Mouse (Mus musculus) ES-E14 (cell line): ENCODE data around the gene Aacs. TPM values are rescaled to one million over a fixed set of nuclear protein-coding genes. Genes with fewer than 3 reads are reported as not detected.

ENCODE experiments used
- DNase-seq: peaks from one replicate; pipeline ENCODE4 v3.0.0-alpha.2; 2013; ENCODE audit warnings: low read depth, low spot score
- H3K27ac ChIP-seq: 2 replicates; pipeline ENCODE4 v1.5.1; 2012; ENCODE audit warnings: low read depth, mild to moderate bottlenecking, low read length, moderate library complexity, mixed read lengths; ENCODE audit not compliant: poor library complexity, insufficient read depth, severe bottlenecking
- H3K36me3 ChIP-seq: 2 replicates; pipeline ENCODE4 v1.6.1; 2012; ENCODE audit warnings: mild to moderate bottlenecking, low read length, moderate library complexity, mixed read lengths; ENCODE audit not compliant: control insufficient read depth, poor library complexity, insufficient read depth, severe bottlenecking
- H3K4me1 ChIP-seq, 2 experiments: fragments of 150-350 bp in 1 of 2; sonication (generic) in 1 of 2; 2 replicates each; pipeline ENCODE4 v1.6.1; 2012; ENCODE audit warnings: low read length in 2 of 2, mild to moderate bottlenecking in 1 of 2, mixed read lengths in 1 of 2; ENCODE audit not compliant: control insufficient read depth in 2 of 2, insufficient read depth in 2 of 2, poor library complexity in 1 of 2
- H3K4me3 ChIP-seq, 2 experiments: fragments of 150-350 bp in 1 of 2; sonication (generic) in 1 of 2; 2 replicates each; pipeline ENCODE4 v1.5.1; 2012; ENCODE audit warnings: low read length in 2 of 2, low read depth in 1 of 2, mild to moderate bottlenecking in 1 of 2, mixed read lengths in 1 of 2; ENCODE audit not compliant: insufficient read depth in 1 of 2, poor library complexity in 1 of 2, severe bottlenecking in 1 of 2
- H3K9ac ChIP-seq: 2 replicates; pipeline ENCODE4 v1.6.1; 2012; ENCODE audit warnings: low read depth, mild to moderate bottlenecking, low read length, mixed read lengths; ENCODE audit not compliant: poor library complexity, insufficient read depth, severe bottlenecking
- H3K9me3 ChIP-seq: fragments of 150-350 bp; sonication (generic); 2 replicates; pipeline ENCODE4 v1.6.1; 2012; ENCODE audit warnings: low read depth, mild to moderate bottlenecking, low read length; ENCODE audit not compliant: control insufficient read depth, insufficient read depth
- CHD2 ChIP-seq: IDR thresholded peaks from 2 replicates; pipeline ENCODE4 v1.6.1; 2014; ENCODE audit warnings: mild to moderate bottlenecking, low read depth, low read length, inconsistent platforms
- HCFC1 ChIP-seq: IDR thresholded peaks from 2 replicates; pipeline ENCODE4 v1.6.1; 2012; ENCODE audit warnings: low read length, inconsistent platforms, borderline replicate concordance; ENCODE audit not compliant: insufficient read depth
- MAFK ChIP-seq: IDR thresholded peaks from 2 replicates; pipeline ENCODE4 v1.6.1; 2014; ENCODE audit warnings: mild to moderate bottlenecking, low read depth, low read length, inconsistent platforms; ENCODE audit not compliant: insufficient read depth
- ZC3H11A ChIP-seq: IDR thresholded peaks from 2 replicates; pipeline ENCODE4 v1.6.1; 2012; ENCODE audit warnings: low read depth, mild to moderate bottlenecking, inconsistent platforms, low read length, borderline replicate concordance
- ZNF384 ChIP-seq: IDR thresholded peaks from 2 replicates; pipeline ENCODE4 v1.6.1; 2012; ENCODE audit warnings: low read depth, low read length, inconsistent platforms
- in situ Hi-C, 2 experiments: fragments of 600-800 bp; cut with MboI; formaldehyde crosslinking; loops; one replicate each; pipeline ENCODE4 v1.15.1; 2025; ENCODE audit warnings: low sequenced_read_pairs in 2 of 2, inconsistent platforms in 1 of 2; ENCODE audit not compliant: unreplicated experiment in 2 of 2
- total RNA-seq: library from RNA; depleted of rRNA; stranded (reverse); fragments of 300-350 nt; gene quantifications from 2 replicates; pipeline ENCODE4 v1.2.3, GENCODE M21; 2012

Gene Aacs
- total RNA-seq, 1 experiment, result 20.6 TPM

DNA sequence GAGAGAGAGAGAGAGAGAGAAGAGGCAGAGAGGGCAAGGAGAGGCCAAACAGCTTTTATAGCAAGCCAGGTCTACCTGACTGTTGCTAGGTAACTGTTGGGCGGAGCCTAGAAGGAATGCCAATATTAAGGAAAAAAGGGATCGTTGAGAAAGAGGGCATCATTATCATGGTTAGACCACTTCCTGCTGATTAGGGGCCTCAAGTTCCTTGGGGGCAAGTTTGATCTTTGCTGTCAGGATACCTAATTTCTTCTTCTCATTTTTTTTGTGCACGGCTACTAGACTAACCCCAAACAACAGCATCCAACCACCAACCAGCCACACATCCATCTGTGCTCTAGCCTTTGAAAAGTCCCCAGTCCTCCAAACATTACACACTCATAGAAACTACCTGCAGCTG, 31.7 kb upstream of the Aacs start:
- peaks cover 4 to 9% of the 10 kb centered on the region in 2 experiments for H3K4me1 ChIP-seq
- in situ Hi-C loops, result no loop called here
- peaks cover 4% of the 10 kb centered on the region; the same call in 1 of the 2 replicates for H3K36me3 ChIP-seq

DNA sequence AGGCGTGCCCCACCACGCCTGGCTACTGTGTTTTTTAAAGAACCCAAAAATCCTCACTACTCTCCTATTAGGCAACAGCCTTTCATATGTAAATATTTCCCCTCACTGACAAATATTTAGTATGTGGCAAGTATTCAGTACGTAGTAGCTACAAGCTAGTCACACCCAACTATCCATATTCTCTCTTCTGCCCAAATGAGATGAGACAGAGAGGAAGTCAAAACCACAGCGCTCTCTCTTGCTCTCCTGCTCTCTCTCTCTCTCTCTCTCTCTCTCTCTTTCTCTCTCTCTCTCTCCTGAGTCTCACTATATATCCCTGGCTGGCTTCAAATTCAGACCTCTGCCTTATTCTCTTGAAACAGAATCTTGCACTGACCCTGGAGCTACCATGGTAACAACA, 31.1 kb upstream of the Aacs start:
- peaks cover 5% of the 10 kb centered on the region; the same call in 1 of the 2 replicates for H3K36me3 ChIP-seq
- no peak overlapping the region for H3K27ac ChIP-seq
- no peak overlapping the region for H3K4me3 ChIP-seq
- no peak for DNase-seq
- in situ Hi-C loops, result no loop called here
- TF ChIP-seq CHD2, result no peak
- no peak for TF ChIP-seq HCFC1
- TF ChIP-seq MAFK, result no peak
- TF ChIP-seq ZC3H11A, result no peak
- no peaks in the 10 kb centered on the region for H3K9me3 ChIP-seq
- H3K9ac ChIP-seq, result no peak overlapping the region
- H3K4me1 ChIP-seq, result peaks cover 4 to 12% of the 10 kb centered on the region in 2 experiments

More for the DNA sequence above, 31.7 kb upstream of the Aacs start:
- Histone ChIP-seq H3K9me3 (no peaks in the 10 kb centered on the region), H3K4me3 (no peak overlapping the region), H3K9ac (no peak overlapping the region; the same call in 1 of the 2 replicates), H3K27ac (no peak overlapping the region)
- no peak for TF ChIP-seq CHD2
- TF ChIP-seq MAFK, result no peak
- no peak for TF ChIP-seq ZC3H11A
- no peak for TF ChIP-seq ZNF384
- TF ChIP-seq HCFC1, result no peak
- DNase-seq, result no peak

DNA sequence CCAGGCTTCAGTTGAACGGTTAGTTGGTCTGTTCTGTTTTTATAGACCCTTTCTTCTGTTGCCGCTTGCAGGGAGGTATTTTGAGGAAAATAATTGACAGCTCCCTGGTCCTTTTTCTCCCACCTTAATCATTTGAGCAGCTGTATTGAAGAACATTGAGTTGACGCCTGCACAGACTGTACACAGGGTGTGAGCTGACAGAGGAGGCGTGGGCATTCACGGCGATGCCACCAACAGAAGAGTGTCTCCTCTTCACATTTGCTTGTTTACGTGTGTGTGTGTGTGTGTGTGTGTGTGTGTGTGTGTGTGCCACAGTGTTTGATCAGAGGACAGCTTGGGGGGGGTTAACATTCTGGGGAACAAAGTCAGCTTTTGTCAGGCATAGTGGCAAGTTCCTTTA, 29.3 kb upstream of the Aacs start:
- in situ Hi-C loops, result no loop called here
- H3K4me1 ChIP-seq, result peaks cover 4 to 14% of the 10 kb centered on the region in 2 experiments
- H3K4me3 ChIP-seq, result no peak overlapping the region
- H3K27ac ChIP-seq, result no peak overlapping the region
- TF ChIP-seq MAFK, result no peak
- TF ChIP-seq ZC3H11A, result no peak
- no peak for TF ChIP-seq HCFC1
- no peak for TF ChIP-seq CHD2
- TF ChIP-seq ZNF384, result no peak
- peaks cover 8% of the 10 kb centered on the region; the same call in 1 of the 2 replicates for H3K36me3 ChIP-seq
- DNase-seq, result no peak
- no peaks in the 10 kb centered on the region for H3K9me3 ChIP-seq
- H3K9ac ChIP-seq, result no peak overlapping the region

DNA sequence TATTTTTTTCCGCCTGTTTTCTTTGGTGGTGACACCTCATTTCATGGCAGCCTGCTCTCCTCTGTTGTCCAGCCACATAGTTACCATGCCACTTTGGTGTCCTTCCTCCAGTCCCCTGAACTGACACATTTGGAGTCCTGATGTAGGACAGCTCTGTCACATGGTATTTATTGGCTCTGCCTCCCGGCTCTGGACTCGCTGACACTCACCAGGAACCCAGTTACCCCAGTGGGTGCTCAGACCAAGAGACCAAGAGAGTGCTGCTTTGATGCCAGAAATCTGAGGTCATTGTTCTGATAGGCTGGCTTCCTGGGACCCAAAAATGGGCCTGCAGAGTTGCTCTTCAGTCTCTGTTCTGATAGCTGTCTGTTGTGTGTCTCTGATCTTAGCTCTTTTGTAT, 27.6 kb upstream of the Aacs start:
- no peak overlapping the region for H3K27ac ChIP-seq
- peaks cover 0 to 14% of the 10 kb centered on the region in 2 experiments; a peak in 2 of 4 replicates for H3K4me1 ChIP-seq
- no peak overlapping the region for H3K4me3 ChIP-seq
- no peak overlapping the region for H3K9ac ChIP-seq
- H3K9me3 ChIP-seq, result no peaks in the 10 kb centered on the region
- H3K36me3 ChIP-seq, result peaks cover 24% of the 10 kb centered on the region
- in situ Hi-C loops, result no loop called here
- TF ChIP-seq CHD2, result no peak
- TF ChIP-seq ZC3H11A, result no peak
- no peak for TF ChIP-seq ZNF384
- TF ChIP-seq HCFC1, result no peak
- TF ChIP-seq MAFK, result no peak
- no peak for DNase-seq

DNA sequence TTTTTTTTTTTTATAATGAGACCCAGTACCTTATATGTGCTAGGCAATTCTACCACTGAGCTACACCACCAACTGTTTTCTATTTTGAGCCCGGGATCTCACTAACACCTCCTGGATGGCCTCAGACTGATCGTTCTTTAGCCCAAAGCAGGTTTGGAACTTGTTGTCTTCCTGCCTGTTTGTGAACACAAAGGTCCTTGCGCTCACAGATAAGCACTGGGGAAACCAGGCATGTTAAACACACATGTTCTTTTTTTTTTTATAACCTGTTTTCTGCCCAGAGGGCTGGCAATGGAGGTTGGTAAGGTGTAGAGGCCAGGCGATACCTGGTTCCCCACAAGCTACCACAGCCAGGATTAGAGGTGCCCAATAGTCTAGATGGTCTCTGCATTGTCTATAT, 27.0 kb upstream of the Aacs start:
- peaks cover 24% of the 10 kb centered on the region for H3K36me3 ChIP-seq
- in situ Hi-C loops, result no loop called here

More for the DNA sequence above, 27.0 kb upstream of the Aacs start:
- DNase-seq, result no peak
- H3K9ac ChIP-seq, result no peak overlapping the region
- no peak overlapping the region for H3K4me3 ChIP-seq
- TF ChIP-seq ZNF384 (no peak), HCFC1 (no peak), MAFK (no peak), ZC3H11A (no peak), CHD2 (no peak)
- peaks cover 0 to 14% of the 10 kb centered on the region in 2 experiments; a peak in 2 of 4 replicates for H3K4me1 ChIP-seq
- H3K9me3 ChIP-seq, result no peaks in the 10 kb centered on the region
- no peak overlapping the region for H3K27ac ChIP-seq
